Mouse (Mus musculus) heart, adult 2 months (tissue): ENCODE results near the gene Fxn.

ENCODE experiments used
- CTCF ChIP-seq: fragments of 200-600 bp; IDR thresholded peaks from 2 replicates; pipeline ENCODE4 v1.8.1; 2022; ENCODE audit warnings: antibody characterized with exemption, mild to moderate bottlenecking, moderate library complexity
- POLR2A ChIP-seq: fragments of 200-500 bp; IDR thresholded peaks from 2 replicates; pipeline ENCODE4 v1.6.1; 2011; ENCODE audit warnings: mild to moderate bottlenecking, low read depth, low read length, control low read depth; ENCODE audit not compliant: insufficient read depth

- TF ChIP-seq CTCF: peak; percentile 40
- no peak for TF ChIP-seq POLR2A
Measured at GRCm38 (mm10) chr19:24221455-24221854, 59.0 kb downstream of the Fxn start.
